Comparison of ENCODE assay signal across 11 mouse cellular contexts in the genomic region with DNA sequence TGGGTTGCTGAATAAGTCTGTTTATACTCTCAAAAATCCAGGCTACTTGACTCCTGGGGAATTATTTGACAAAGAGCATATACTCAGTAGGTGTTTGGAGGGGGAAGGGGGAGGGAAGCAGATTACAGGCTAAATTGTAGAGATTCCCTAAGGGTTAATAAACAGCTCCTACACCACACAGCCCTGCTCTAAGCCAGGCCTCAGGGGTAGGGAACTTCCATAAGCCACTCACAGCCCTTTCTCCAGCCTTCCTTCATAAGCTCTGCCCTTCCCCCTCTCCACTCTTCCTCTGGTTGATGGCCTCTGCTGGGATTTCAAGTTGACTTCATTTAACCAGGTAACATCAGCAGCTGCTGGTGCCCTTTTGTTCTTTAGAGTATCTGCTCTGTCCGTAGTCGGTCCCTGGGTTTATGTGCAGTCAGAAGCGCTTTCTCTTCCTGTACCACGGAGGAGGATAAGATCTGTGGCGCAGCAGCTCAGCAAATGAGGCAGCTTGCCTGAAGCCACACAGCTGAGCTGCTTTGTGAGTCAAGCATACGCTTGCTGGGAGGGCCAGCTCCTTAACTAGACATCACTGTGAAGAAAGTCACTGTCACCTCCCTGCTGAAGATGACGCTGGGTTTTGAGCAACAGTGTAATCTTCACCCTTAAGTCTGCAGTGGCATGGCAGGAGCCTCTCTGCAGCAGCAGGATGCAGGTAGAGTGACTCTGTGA. TPM values are rescaled to one million over a fixed set of nuclear protein-coding genes. Genes with fewer than 3 reads are reported as not detected.
DNase-seq lines count a peak whose midpoint lies in the region.
"Had no signal": no experiment of that assay in that cellular context is flagged by ENCODE, and none has a peak within 500 bp of the region (broad histone marks: within the 10 kb centered on the region; RNA-seq: fewer than 3 reads in every experiment).

No protein-coding gene starts in this region.

- peaks cover 25% of the 10 kb centered on the region for H3K27me3 ChIP-seq in megakaryocyte, embryonic 14.5 days (replicated peaks)

- DNase-seq in layer of hippocampus, adult 9-11 months, result peak; percentile 30
- DNase-seq in layer of hippocampus, adult 11-12 months (ENCODE audit: low spot score), result no peak
- peak; percentile 91 for DNase-seq in T-cell, adult 2 months (ENCODE audit: low spot score)
- peak; percentile 73 to 82 for DNase-seq in thymus, adult 18-20 months
- no peak for DNase-seq in left cerebral cortex, postnatal 4 days
- no peak for DNase-seq in kidney, postnatal 25 days
- DNase-seq in left cerebral cortex, adult 8-10 months (ENCODE audit: low spot score in 2 of 2), result no peak
- DNase-seq: adrenal gland, postnatal 36 days; cerebellum, postnatal 36 days had no signal

- H3K36me3 ChIP-seq in megakaryocyte, embryonic 14.5 days (replicated peaks; ENCODE audit: low read length), result no peaks in the 10 kb centered on the region

- H3K4me3 ChIP-seq in megakaryocyte, embryonic 14.5 days (replicated peaks), result peak overlapping the region; percentile 54
- H3K4me3 ChIP-seq: heart, adult 2 months had no signal

- H3K4me1 ChIP-seq in megakaryocyte, embryonic 14.5 days, result peaks cover 18% of the 10 kb centered on the region

- intact Hi-C loops in left cerebral cortex, postnatal 4 days (cut with DNase I), result loop anchor here (10.0 kb wide), 1 partner anchor 276 kb away; no protein-coding TSS in a partner anchor

- H3K9me3 ChIP-seq in megakaryocyte, embryonic 14.5 days, result peaks cover 4% of the 10 kb centered on the region; the same call in 1 of the 2 replicates

RNA-seq across cellular contexts. Expression of gene Kcnmb1, which starts 24.1 kb away (rescaled TPM):
- not detected in 2 replicates for polyA plus RNA-seq in megakaryocyte, embryonic 14.5 days (2012; ENCODE audit: insufficient read depth, low replicate concordance)
- total RNA-seq in left cerebral cortex, postnatal 4 days (2021), result under 1 TPM; 0.24 to 0.26 TPM
- under 1 TPM; 0.35 to 0.66 (median 0.42) TPM for total RNA-seq in left cerebral cortex, adult 8-10 months (2022)

RNA-seq across cellular contexts. Expression of gene Kcnip1, which starts 54.2 kb away (rescaled TPM):
- not detected in 2 replicates for polyA plus RNA-seq in megakaryocyte, embryonic 14.5 days (2012; ENCODE audit: insufficient read depth, low replicate concordance)
- 10 to 100 TPM; 35.8 to 43.5 TPM for total RNA-seq in left cerebral cortex, postnatal 4 days (2021)
- 10 to 100 TPM; 25.7 to 29.8 (median 29.5) TPM for total RNA-seq in left cerebral cortex, adult 8-10 months (2022)

Comparison
In these comparisons a context has a peak if more than half of its experiments do, and no peak if none do; other contexts are left out.
1. DNase-seq: peak in layer of hippocampus, adult 9-11 months (single experiment), T-cell, adult 2 months (single experiment) and thymus, adult 18-20 months (2 of 2); none in layer of hippocampus, adult 11-12 months (single experiment), left cerebral cortex, postnatal 4 days (single experiment), kidney, postnatal 25 days (0 of 2) and left cerebral cortex, adult 8-10 months (0 of 2).